Mouse (Mus musculus) forebrain, embryonic 12.5 days (tissue): ENCODE data around the gene Glul. TPM values are rescaled to one million over a fixed set of nuclear protein-coding genes. Genes with fewer than 3 reads are reported as not detected.
A peak's percentile ranks its signal among the peaks of the same experiment; 100 is the strongest.

Experiments used
- ATAC-seq: fragments of 200-750 bp; cut with Nextera tagmentation; 2 replicates; pipeline ENCODE4 v1.8.0; 2017; ENCODE audit warnings: moderate TSS enrichment; ENCODE audit not compliant: low FRiP score
- H3K27ac ChIP-seq: fragments of 300-500 bp; sonication (generic); 2 replicates; pipeline ENCODE4 v1.5.1; 2016; ENCODE audit warnings: mild to moderate bottlenecking
- H3K27me3 ChIP-seq: fragments of 300-500 bp; sonication (generic); 2 replicates; pipeline ENCODE4 v1.6.1; 2016; ENCODE audit warnings: mild to moderate bottlenecking
- H3K36me3 ChIP-seq: fragments of 300-500 bp; sonication (generic); replicated peaks from 2 replicates; pipeline ENCODE4 v1.6.1; 2016; ENCODE audit warnings: mild to moderate bottlenecking
- H3K4me1 ChIP-seq: fragments of 300-500 bp; sonication (generic); 2 replicates; pipeline ENCODE4 v1.6.1; 2016
- H3K4me2 ChIP-seq: fragments of 300-500 bp; sonication (generic); 2 replicates; pipeline ENCODE4 v1.6.1; 2016; ENCODE audit warnings: mild to moderate bottlenecking, moderate library complexity
- H3K4me3 ChIP-seq: fragments of 300-500 bp; sonication (generic); replicated peaks from 2 replicates; pipeline ENCODE4 v1.5.1; 2016; ENCODE audit warnings: mild to moderate bottlenecking
- H3K9ac ChIP-seq: fragments of 300-500 bp; sonication (generic); 2 replicates; pipeline ENCODE4 v1.6.1; 2016; ENCODE audit warnings: mild to moderate bottlenecking
- H3K9me3 ChIP-seq: fragments of 300-500 bp; sonication (generic); 2 replicates; pipeline ENCODE4 v1.6.1; 2016
- WGBS: fragments of 180-500 bp; shearing (Covaris S2); methylation state at CpG from one replicate; pipeline ENCODE4 v1.1.7; 2016; 5-methylcytosine and 5-hydroxymethylcytosine counted together
- polyA plus RNA-seq: library from polyadenylated mRNA; unstranded; fragments of >200 nt; fragmentation: Nextera tagmentation; extraction: Ambion mirVana; gene quantifications from 2 replicates; pipeline ENCODE4 v1.2.1, GENCODE M21; 2016

Glul gene
- polyA plus RNA-seq, 1 experiment from 2014 or later = 108 TPM

GRCm38 (mm10) chr1:153898989-153899730, 584 bp upstream of the Glul start:
- H3K36me3 ChIP-seq = peaks cover 11% of the 10 kb centered on the region
- H3K4me1 ChIP-seq = peaks cover 37% of the 10 kb centered on the region
- H3K9ac ChIP-seq = peak overlapping the region; percentile 84
- peak; percentile 50 for ATAC-seq
- peak overlapping the region; percentile 98 for H3K27ac ChIP-seq
- H3K27me3 ChIP-seq = peaks cover 3% of the 10 kb centered on the region
- no peaks in the 10 kb centered on the region for H3K9me3 ChIP-seq
- peak overlapping the region; percentile 82 for H3K4me3 ChIP-seq
- peak overlapping the region; percentile 79 for H3K4me2 ChIP-seq
- WGBS = 21% methylated on average over 22 of the region's 22 CpGs

- Histone ChIP-seq H3K4me2 (peak overlapping the region; percentile 79), H3K9ac (peak overlapping the region; percentile 84), H3K4me3 (peak overlapping the region; percentile 82), H3K9me3 (no peaks in the 10 kb centered on the region), H3K27me3 (no peaks in the 10 kb centered on the region), H3K27ac (peak overlapping the region; percentile 98), H3K4me1 (peaks cover 37% of the 10 kb centered on the region), H3K36me3 (peaks cover 23% of the 10 kb centered on the region)
- WGBS = under 1% methylated on average over 34 of the region's 36 CpGs
- ATAC-seq = peak; percentile 44
These were observed 637 bp downstream of the Glul start for GRCm38 (mm10) chr1:153900381-153900780.

- H3K36me3 ChIP-seq = peaks cover 30% of the 10 kb centered on the region
- peak overlapping the region; percentile 98 for H3K27ac ChIP-seq
- no peaks in the 10 kb centered on the region for H3K9me3 ChIP-seq
- WGBS = under 1% methylated on average over 25 of the region's 25 CpGs
- H3K27me3 ChIP-seq = no peaks in the 10 kb centered on the region
- peak overlapping the region; percentile 82 for H3K4me3 ChIP-seq
- H3K4me1 ChIP-seq = peaks cover 37% of the 10 kb centered on the region
- H3K4me2 ChIP-seq = peak overlapping the region; percentile 79
- H3K9ac ChIP-seq = peak overlapping the region; percentile 84
- ATAC-seq = no peak
These were observed 1.4 kb downstream of the Glul start for GRCm38 (mm10) chr1:153900860-153901730.

GRCm38 (mm10) chr1:153903006-153903405, 3.3 kb downstream of the Glul start:
- Histone ChIP-seq H3K27ac (no peak overlapping the region), H3K4me3 (peak overlapping the region; percentile 15; the same call in 1 of the 2 replicates), H3K4me2 (peak overlapping the region; percentile 79), H3K4me1 (peaks cover 42% of the 10 kb centered on the region), H3K9ac (no peak overlapping the region), H3K27me3 (no peaks in the 10 kb centered on the region), H3K9me3 (no peaks in the 10 kb centered on the region), H3K36me3 (peaks cover 49% of the 10 kb centered on the region)
- WGBS = 29% methylated on average over 13 of the region's 13 CpGs
- ATAC-seq = no peak

- H3K27ac ChIP-seq = no peak overlapping the region
- H3K9me3 ChIP-seq = no peaks in the 10 kb centered on the region
- H3K4me1 ChIP-seq = peaks cover 39% of the 10 kb centered on the region
- H3K27me3 ChIP-seq = no peaks in the 10 kb centered on the region
- WGBS = 94% methylated on average over 14 of the region's 14 CpGs
- no peak overlapping the region for H3K4me3 ChIP-seq
- H3K4me2 ChIP-seq = no peak overlapping the region
- H3K9ac ChIP-seq = no peak overlapping the region
- H3K36me3 ChIP-seq = peaks cover 61% of the 10 kb centered on the region
- no peak for ATAC-seq
These were observed 4.5 kb downstream of the Glul start for GRCm38 (mm10) chr1:153904236-153904635.

- H3K4me2 ChIP-seq = no peak overlapping the region
- no peak overlapping the region for H3K9ac ChIP-seq
- no peak for ATAC-seq
- WGBS = 98% methylated on average over 3 of the region's 3 CpGs
- no peaks in the 10 kb centered on the region for H3K9me3 ChIP-seq
- H3K36me3 ChIP-seq = peaks cover 73% of the 10 kb centered on the region
- H3K4me1 ChIP-seq = peaks cover 37% of the 10 kb centered on the region
- H3K27ac ChIP-seq = no peak overlapping the region
- H3K4me3 ChIP-seq = no peak overlapping the region
- H3K27me3 ChIP-seq = no peaks in the 10 kb centered on the region
These were observed 6.1 kb downstream of the Glul start for GRCm38 (mm10) chr1:153905884-153906283.

- H3K27ac ChIP-seq = no peak overlapping the region
- H3K4me1 ChIP-seq = peaks cover 13% of the 10 kb centered on the region
- no peak for ATAC-seq
- no peaks in the 10 kb centered on the region for H3K27me3 ChIP-seq
- H3K36me3 ChIP-seq = peaks cover 72% of the 10 kb centered on the region
- H3K4me2 ChIP-seq = no peak overlapping the region
- no peaks in the 10 kb centered on the region for H3K9me3 ChIP-seq
- 60% methylated on average over 6 of the region's 6 CpGs for WGBS
- H3K4me3 ChIP-seq = no peak overlapping the region
- no peak overlapping the region for H3K9ac ChIP-seq
These were observed 8.5 kb downstream of the Glul start for GRCm38 (mm10) chr1:153908208-153908607.

GRCm38 (mm10) chr1:153908741-153909140, 9.0 kb downstream of the Glul start:
- Histone ChIP-seq H3K4me3 (no peak overlapping the region), H3K27ac (no peak overlapping the region), H3K4me1 (peaks cover 8% of the 10 kb centered on the region; the same call in 1 of the 2 replicates), H3K36me3 (peaks cover 66% of the 10 kb centered on the region), H3K9ac (no peak overlapping the region), H3K9me3 (no peaks in the 10 kb centered on the region), H3K4me2 (no peak overlapping the region), H3K27me3 (no peaks in the 10 kb centered on the region)
- WGBS = 86% methylated on average over 4 of the region's 4 CpGs
- no peak for ATAC-seq

GRCm38 (mm10) chr1:153909213-153909962, 9.6 kb downstream of the Glul start:
- H3K27me3 ChIP-seq = no peaks in the 10 kb centered on the region
- WGBS = 95% methylated on average over 10 of the region's 10 CpGs
- no peaks in the 10 kb centered on the region for H3K9me3 ChIP-seq
- H3K4me2 ChIP-seq = no peak overlapping the region
- no peak overlapping the region for H3K27ac ChIP-seq
- H3K9ac ChIP-seq = no peak overlapping the region
- peaks cover 60% of the 10 kb centered on the region for H3K36me3 ChIP-seq
- no peak for ATAC-seq
- no peak overlapping the region for H3K4me3 ChIP-seq
- H3K4me1 ChIP-seq = peaks cover 8% of the 10 kb centered on the region; the same call in 1 of the 2 replicates

GRCm38 (mm10) chr1:153909963-153910291, 10.2 kb downstream of the Glul start:
- Histone ChIP-seq H3K4me1 (peaks cover 8% of the 10 kb centered on the region; the same call in 1 of the 2 replicates), H3K27ac (no peak overlapping the region), H3K9ac (no peak overlapping the region), H3K9me3 (no peaks in the 10 kb centered on the region), H3K4me2 (no peak overlapping the region), H3K27me3 (no peaks in the 10 kb centered on the region), H3K4me3 (no peak overlapping the region), H3K36me3 (peaks cover 54% of the 10 kb centered on the region)
- ATAC-seq = no peak
- 95% methylated on average over 9 of the region's 9 CpGs for WGBS

GRCm38 (mm10) chr1:153910423-153910822, 10.7 kb downstream of the Glul start:
- H3K27me3 ChIP-seq = no peaks in the 10 kb centered on the region
- H3K9me3 ChIP-seq = no peaks in the 10 kb centered on the region
- H3K4me1 ChIP-seq = peaks cover 8% of the 10 kb centered on the region; the same call in 1 of the 2 replicates
- no peak overlapping the region for H3K9ac ChIP-seq
- no peak overlapping the region for H3K27ac ChIP-seq
- peaks cover 50% of the 10 kb centered on the region for H3K36me3 ChIP-seq
- ATAC-seq = no peak
- no peak overlapping the region for H3K4me2 ChIP-seq
- H3K4me3 ChIP-seq = no peak overlapping the region
- 93% methylated on average over 5 of the region's 5 CpGs for WGBS

GRCm38 (mm10) chr1:153911276-153911795, 11.6 kb downstream of the Glul start:
- Histone ChIP-seq H3K4me1 (peaks cover 8% of the 10 kb centered on the region; the same call in 1 of the 2 replicates), H3K9me3 (no peaks in the 10 kb centered on the region), H3K9ac (no peak overlapping the region), H3K4me2 (no peak overlapping the region), H3K27me3 (no peaks in the 10 kb centered on the region), H3K27ac (no peak overlapping the region), H3K36me3 (peaks cover 40% of the 10 kb centered on the region), H3K4me3 (no peak overlapping the region)
- ATAC-seq = no peak
- 91% methylated on average over 6 of the region's 6 CpGs for WGBS
